In genomic region chr14:50944668-50945033, GRCm38 (mm10) we compare ENCODE assay signal across 7 mouse cellular contexts. TPM values are rescaled to one million over a fixed set of nuclear protein-coding genes. Genes with fewer than 3 reads are reported as not detected.
ATAC-seq and TF ChIP-seq lines count a peak whose summit lies in the region.
"Not testable (repeated sequence)": the region's sequence is repeated elsewhere in the genome, so short reads cannot be mapped to it uniquely, and the experiment has no call there.

No protein-coding gene starts in this region.

- not testable (repeated sequence) for TF ChIP-seq CTCF in bone marrow macrophage, adult 2 months (IDR thresholded peaks at IDR 0.05; ENCODE audit: low read depth, low read length); small intestine, adult 2 months (IDR thresholded peaks at IDR 0.05; ENCODE audit: extremely low read depth, insufficient read length, insufficient replicate concordance, low read depth, low read length)

- peak overlapping the region; percentile 88 for H3K4me3 ChIP-seq in bone marrow macrophage, adult 2 months (ENCODE audit: insufficient read depth, low read length)
- H3K4me3 ChIP-seq in erythroblast, embryonic 14.5 days (replicated peaks) = peak overlapping the region; percentile 66
- H3K4me3 ChIP-seq in heart, embryonic 13.5 days = peak overlapping the region; percentile 65
- H3K4me3 ChIP-seq in intestine, embryonic 16.5 days (ENCODE audit: low read length) = peak overlapping the region; percentile 59
- H3K4me3 ChIP-seq in liver, embryonic 12.5 days = peak overlapping the region; percentile 75
- H3K4me3 ChIP-seq in midbrain, embryonic 12.5 days = peak overlapping the region; percentile 49
- H3K4me3 ChIP-seq in small intestine, adult 2 months (ENCODE audit: low read depth, low read length) = peak overlapping the region; percentile 69

- H3K36me3 ChIP-seq in erythroblast, embryonic 14.5 days (ENCODE audit: control insufficient read depth); intestine, embryonic 16.5 days (ENCODE audit: control insufficient read depth, insufficient read depth, low read length); midbrain, embryonic 12.5 days: not testable (repeated sequence)
- H3K36me3 ChIP-seq in heart, embryonic 13.5 days = peaks cover 11% of the 10 kb centered on the region
- peaks cover 20% of the 10 kb centered on the region for H3K36me3 ChIP-seq in liver, embryonic 12.5 days
- peaks cover 15% of the 10 kb centered on the region for H3K36me3 ChIP-seq in small intestine, adult 2 months (ENCODE audit: control insufficient read depth, insufficient read depth, low read length)

- peak overlapping the region; percentile 81 for H3K4me2 ChIP-seq in heart, embryonic 13.5 days
- peak overlapping the region; percentile 62 for H3K4me2 ChIP-seq in intestine, embryonic 16.5 days (ENCODE audit: low read depth, low read length)
- peak overlapping the region; percentile 80 for H3K4me2 ChIP-seq in liver, embryonic 12.5 days
- H3K4me2 ChIP-seq in midbrain, embryonic 12.5 days (replicated peaks) = peak overlapping the region; percentile 65

- H3K27me3 ChIP-seq in erythroblast, embryonic 14.5 days (ENCODE audit: control insufficient read depth); heart, embryonic 13.5 days (replicated peaks); intestine, embryonic 16.5 days (replicated peaks; ENCODE audit: control insufficient read depth, insufficient read depth, low read length); liver, embryonic 12.5 days (replicated peaks); midbrain, embryonic 12.5 days; small intestine, adult 2 months (ENCODE audit: control insufficient read depth, insufficient read depth, low read length): not testable (repeated sequence)

- TF ChIP-seq POLR2A in bone marrow macrophage, adult 2 months (IDR thresholded peaks at IDR 0.05; ENCODE audit: borderline replicate concordance, low read depth, low read length); small intestine, adult 2 months (IDR thresholded peaks at IDR 0.05; ENCODE audit: low read depth, low read length): not testable (repeated sequence)

- peak; percentile 87 for ATAC-seq in heart, embryonic 13.5 days (ENCODE audit: extremely low read depth, insufficient number of reproducible peaks, low FRiP score, low TSS enrichment)
- ATAC-seq in intestine, embryonic 16.5 days = peak; percentile 96
- ATAC-seq in liver, embryonic 12.5 days = peak; percentile 91
- peak; percentile 97 for ATAC-seq in midbrain, embryonic 12.5 days (ENCODE audit: low FRiP score, low read depth)

- H3K9me3 ChIP-seq in erythroblast, embryonic 14.5 days (ENCODE audit: control insufficient read depth, low read length); heart, embryonic 13.5 days; intestine, embryonic 16.5 days (ENCODE audit: control insufficient read depth, low read length); liver, embryonic 12.5 days (replicated peaks); midbrain, embryonic 12.5 days: not testable (repeated sequence)

- peak overlapping the region; percentile 97 for H3K27ac ChIP-seq in bone marrow macrophage, adult 2 months (ENCODE audit: insufficient read depth, low read depth, low read length)
- H3K27ac ChIP-seq in heart, embryonic 13.5 days (replicated peaks) = peak overlapping the region; percentile 93
- peak overlapping the region; percentile 94 for H3K27ac ChIP-seq in intestine, embryonic 16.5 days (ENCODE audit: low read length)
- peak overlapping the region; percentile 92 for H3K27ac ChIP-seq in liver, embryonic 12.5 days
- peak overlapping the region; percentile 84 for H3K27ac ChIP-seq in midbrain, embryonic 12.5 days (replicated peaks)
- peak overlapping the region; percentile 84 for H3K27ac ChIP-seq in small intestine, adult 2 months (ENCODE audit: insufficient read depth, low read depth, low read length)

- not testable (repeated sequence) for H3K4me1 ChIP-seq in bone marrow macrophage, adult 2 months (ENCODE audit: control insufficient read depth, insufficient read depth, low read length); erythroblast, embryonic 14.5 days (ENCODE audit: control insufficient read depth); intestine, embryonic 16.5 days (ENCODE audit: control insufficient read depth, insufficient read depth, low read length); midbrain, embryonic 12.5 days; small intestine, adult 2 months (ENCODE audit: control insufficient read depth, insufficient read depth, insufficient read length, low read length)
- H3K4me1 ChIP-seq in heart, embryonic 13.5 days = peaks cover 12% of the 10 kb centered on the region
- peaks cover 17% of the 10 kb centered on the region for H3K4me1 ChIP-seq in liver, embryonic 12.5 days

- 1% methylated on average over 14 of the region's 15 CpGs for WGBS in heart, embryonic 13.5 days
- WGBS in intestine, embryonic 16.5 days = under 1% methylated on average over 14 of the region's 15 CpGs
- under 1% methylated on average over 15 of the region's 15 CpGs for WGBS in liver, embryonic 12.5 days (ENCODE audit: insufficient replicate concordance)
- under 1% methylated on average over 15 of the region's 15 CpGs for WGBS in midbrain, embryonic 12.5 days
- 2% methylated on average over 14 of the region's 15 CpGs for WGBS in small intestine, adult 2 months

- H3K9ac ChIP-seq in heart, embryonic 13.5 days = peak overlapping the region; percentile 81
- H3K9ac ChIP-seq in intestine, embryonic 16.5 days (ENCODE audit: low read depth, low read length) = peak overlapping the region; percentile 71
- H3K9ac ChIP-seq in liver, embryonic 12.5 days = peak overlapping the region; percentile 83
- peak overlapping the region; percentile 52 for H3K9ac ChIP-seq in midbrain, embryonic 12.5 days (replicated peaks)

RNA-seq across cellular contexts. Expression of gene Gm49342, which starts 0.3 kb away (rescaled TPM):
- polyA plus RNA-seq in bone marrow macrophage, adult 2 months (2012; ENCODE audit: insufficient read depth, insufficient read length, missing spikeins) = 7.7 and 45.7 TPM in 2 replicates
- not detected in 2 replicates for polyA plus RNA-seq in erythroblast, embryonic 14.5 days (2012)
- not detected in 2 replicates for polyA plus RNA-seq in heart, embryonic 13.5 days (2015; fragmentation: Nextera tagmentation; extraction: Ambion mirVana)
- polyA plus RNA-seq in intestine, embryonic 16.5 days (2015; fragmentation: Nextera tagmentation; extraction: Ambion mirVana) = not detected in 2 replicates
- not detected in 2 replicates for polyA plus RNA-seq in liver, embryonic 12.5 days (2016; fragmentation: Nextera tagmentation; extraction: Ambion mirVana)
- not detected in 2 replicates for polyA plus RNA-seq in midbrain, embryonic 12.5 days (2016; fragmentation: Nextera tagmentation; extraction: Ambion mirVana)
- not detected in 2 replicates for polyA plus RNA-seq in small intestine, adult 2 months (2012; rRNA removed)

RNA-seq across cellular contexts. Expression of gene Pnp2, which starts 11.1 kb away (rescaled TPM):
- polyA plus RNA-seq in bone marrow macrophage, adult 2 months (2012; ENCODE audit: insufficient read depth, insufficient read length, missing spikeins) = 1.7 and 4.5 TPM in 2 replicates
- polyA plus RNA-seq in erythroblast, embryonic 14.5 days (2012) = not detected in 2 replicates
- polyA plus RNA-seq in heart, embryonic 13.5 days (2015; fragmentation: Nextera tagmentation; extraction: Ambion mirVana) = 0.74 TPM in 1 of 2 replicates, not detected in the other
- 3.7 and 5.3 TPM in 2 replicates for polyA plus RNA-seq in intestine, embryonic 16.5 days (2015; fragmentation: Nextera tagmentation; extraction: Ambion mirVana)
- 4.0 and 4.3 TPM in 2 replicates for polyA plus RNA-seq in liver, embryonic 12.5 days (2016; fragmentation: Nextera tagmentation; extraction: Ambion mirVana)
- polyA plus RNA-seq in midbrain, embryonic 12.5 days (2016; fragmentation: Nextera tagmentation; extraction: Ambion mirVana) = 0.46 and 0.52 TPM in 2 replicates
- 63.7 and 87.2 TPM in 2 replicates for polyA plus RNA-seq in small intestine, adult 2 months (2012; rRNA removed)

RNA-seq across cellular contexts. Expression of gene Pnp, which starts 13.8 kb away (rescaled TPM):
- 219 and 232 TPM in 2 replicates for polyA plus RNA-seq in bone marrow macrophage, adult 2 months (2012; ENCODE audit: insufficient read depth, insufficient read length, missing spikeins)
- polyA plus RNA-seq in erythroblast, embryonic 14.5 days (2012) = 0.20 and 0.22 TPM in 2 replicates
- 36.5 and 41.3 TPM in 2 replicates for polyA plus RNA-seq in heart, embryonic 13.5 days (2015; fragmentation: Nextera tagmentation; extraction: Ambion mirVana)
- polyA plus RNA-seq in intestine, embryonic 16.5 days (2015; fragmentation: Nextera tagmentation; extraction: Ambion mirVana) = 111 and 116 TPM in 2 replicates
- 75.0 and 76.1 TPM in 2 replicates for polyA plus RNA-seq in liver, embryonic 12.5 days (2016; fragmentation: Nextera tagmentation; extraction: Ambion mirVana)
- polyA plus RNA-seq in midbrain, embryonic 12.5 days (2016; fragmentation: Nextera tagmentation; extraction: Ambion mirVana) = 50.0 and 50.1 TPM in 2 replicates
- 59.2 and 116 TPM in 2 replicates for polyA plus RNA-seq in small intestine, adult 2 months (2012; rRNA removed)

RNA-seq across cellular contexts. Expression of gene Pip4p1, which starts 14.0 kb away (rescaled TPM):
- polyA plus RNA-seq in bone marrow macrophage, adult 2 months (2012; ENCODE audit: insufficient read depth, insufficient read length, missing spikeins) = 131 and 158 TPM in 2 replicates
- polyA plus RNA-seq in erythroblast, embryonic 14.5 days (2012) = 6.3 and 8.9 TPM in 2 replicates
- polyA plus RNA-seq in heart, embryonic 13.5 days (2015; fragmentation: Nextera tagmentation; extraction: Ambion mirVana) = 34.9 and 38.2 TPM in 2 replicates
- polyA plus RNA-seq in intestine, embryonic 16.5 days (2015; fragmentation: Nextera tagmentation; extraction: Ambion mirVana) = 58.0 and 67.0 TPM in 2 replicates
- polyA plus RNA-seq in liver, embryonic 12.5 days (2016; fragmentation: Nextera tagmentation; extraction: Ambion mirVana) = 26.1 and 30.6 TPM in 2 replicates
- 68.3 and 72.8 TPM in 2 replicates for polyA plus RNA-seq in midbrain, embryonic 12.5 days (2016; fragmentation: Nextera tagmentation; extraction: Ambion mirVana)
- 50.9 and 93.1 TPM in 2 replicates for polyA plus RNA-seq in small intestine, adult 2 months (2012; rRNA removed)

RNA-seq across cellular contexts. Expression of gene Apex1, which starts 19.9 kb away (rescaled TPM):
- 16.7 and 21.3 TPM in 2 replicates for polyA plus RNA-seq in bone marrow macrophage, adult 2 months (2012; ENCODE audit: insufficient read depth, insufficient read length, missing spikeins)
- polyA plus RNA-seq in erythroblast, embryonic 14.5 days (2012) = 3.3 and 3.7 TPM in 2 replicates
- polyA plus RNA-seq in heart, embryonic 13.5 days (2015; fragmentation: Nextera tagmentation; extraction: Ambion mirVana) = 148 TPM in 2 replicates
- polyA plus RNA-seq in intestine, embryonic 16.5 days (2015; fragmentation: Nextera tagmentation; extraction: Ambion mirVana) = 208 and 232 TPM in 2 replicates
- polyA plus RNA-seq in liver, embryonic 12.5 days (2016; fragmentation: Nextera tagmentation; extraction: Ambion mirVana) = 144 and 147 TPM in 2 replicates
- 321 and 333 TPM in 2 replicates for polyA plus RNA-seq in midbrain, embryonic 12.5 days (2016; fragmentation: Nextera tagmentation; extraction: Ambion mirVana)
- polyA plus RNA-seq in small intestine, adult 2 months (2012; rRNA removed) = 9.6 and 20.0 TPM in 2 replicates

Comparison
In these comparisons a context has a peak if more than half of its experiments do, and no peak if none do; other contexts are left out.
1. Peak in every context shown above with its lines: ATAC-seq, H3K4me3 ChIP-seq and H3K27ac ChIP-seq.
2. RNA of gene Pnp2, which starts 11.1 kb away (polyA plus RNA-seq): 63.7 to 87.2 TPM in small intestine, adult 2 months; 1.7 to 4.5 TPM in bone marrow macrophage, adult 2 months, 4.0 to 4.3 TPM in liver, embryonic 12.5 days, 3.7 to 5.3 TPM in intestine, embryonic 16.5 days, 0.46 to 0.52 TPM in midbrain, embryonic 12.5 days, 0.74 TPM in heart, embryonic 13.5 days and not detected in erythroblast, embryonic 14.5 days; every median in the first group is over 10 times any median in the second.
3. RNA of gene Pnp, which starts 13.8 kb away (polyA plus RNA-seq): 219 to 232 TPM in bone marrow macrophage, adult 2 months, 59.2 to 116 TPM in small intestine, adult 2 months, 111 to 116 TPM in intestine, embryonic 16.5 days, 75.0 to 76.1 TPM in liver, embryonic 12.5 days, 50.0 to 50.1 TPM in midbrain, embryonic 12.5 days and 36.5 to 41.3 TPM in heart, embryonic 13.5 days; 0.20 to 0.22 TPM in erythroblast, embryonic 14.5 days; every median in the first group is over 10 times any median in the second.